Mouse (Mus musculus) midbrain, postnatal 0 days (tissue): ENCODE data around the gene Ino80d. TPM values are rescaled to one million over a fixed set of nuclear protein-coding genes. Genes with fewer than 3 reads are reported as not detected.

ENCODE experiments used
- ATAC-seq: fragments of 200-750 bp; cut with Nextera tagmentation; 2 replicates; pipeline ENCODE4 v1.8.0; 2017; ENCODE audit warnings: moderate number of reproducible peaks, mild to moderate bottlenecking, moderate TSS enrichment, moderate library complexity; ENCODE audit not compliant: low FRiP score
- DNase-seq: peaks from one replicate; pipeline ENCODE4 v3.0.0-alpha.2; 2015; ENCODE audit warnings: low spot score
- H3K27ac ChIP-seq: fragments of 300-500 bp; sonication (generic); 2 replicates; pipeline ENCODE4 v1.5.1; 2014; ENCODE audit warnings: low read depth, mild to moderate bottlenecking, low read length, mixed read lengths
- H3K27me3 ChIP-seq: fragments of 300-500 bp; sonication (generic); 2 replicates; pipeline ENCODE4 v1.6.1; 2014; ENCODE audit warnings: low read length, control low read depth, mixed read lengths; ENCODE audit not compliant: insufficient read depth
- H3K36me3 ChIP-seq: fragments of 300-500 bp; sonication (generic); 2 replicates; pipeline ENCODE4 v1.6.1; 2014; ENCODE audit warnings: low read length, control low read depth, mixed read lengths; ENCODE audit not compliant: insufficient read depth
- H3K4me1 ChIP-seq: fragments of 300-500 bp; sonication (generic); 2 replicates; pipeline ENCODE4 v1.6.1; 2014; ENCODE audit warnings: mild to moderate bottlenecking, control low read depth, antibody characterized with exemption, low read length, mixed read lengths; ENCODE audit not compliant: insufficient read depth
- H3K4me2 ChIP-seq: fragments of 300-500 bp; sonication (generic); 2 replicates; pipeline ENCODE4 v1.6.1; 2014; ENCODE audit warnings: low read depth, mild to moderate bottlenecking, low read length, mixed read lengths; ENCODE audit not compliant: poor library complexity, severe bottlenecking
- H3K4me3 ChIP-seq: fragments of 300-500 bp; sonication (generic); 2 replicates; pipeline ENCODE4 v1.5.1; 2014; ENCODE audit warnings: low read depth, mild to moderate bottlenecking, low read length, moderate library complexity
- H3K9ac ChIP-seq: fragments of 300-500 bp; sonication (generic); replicated peaks from 2 replicates; pipeline ENCODE4 v1.6.1; 2014; ENCODE audit warnings: mild to moderate bottlenecking, low read length, moderate library complexity, mixed read lengths; ENCODE audit not compliant: poor library complexity, severe bottlenecking
- H3K9me3 ChIP-seq: fragments of 300-500 bp; sonication (generic); 2 replicates; pipeline ENCODE4 v1.6.1; 2016; ENCODE audit warnings: low read length, control low read depth
- CTCF ChIP-seq: IDR thresholded peaks from 2 replicates; pipeline ENCODE4 v1.5.1; 2016; ENCODE audit warnings: antibody characterized with exemption, mild to moderate bottlenecking
- WGBS: fragments of 180-500 bp; shearing (Covaris S2); extraction: QIAGEN DNeasy Blood & Tissue Kit; methylation state at CpG from one replicate; pipeline ENCODE4 v1.1.7; 2014; 5-methylcytosine and 5-hydroxymethylcytosine counted together
- polyA plus RNA-seq: library from polyadenylated mRNA; unstranded; fragments of >200 nt; fragmentation: Nextera tagmentation; extraction: Ambion mirVana; gene quantifications from 2 replicates; pipeline ENCODE4 v1.2.1, GENCODE M21; 2015
- total RNA-seq: library from RNA; depleted of rRNA; stranded (reverse); fragments of >200 nt; gene quantifications from 2 replicates; pipeline ENCODE4 v1.2.3, GENCODE M21; 2014

The Ino80d gene
- total and polyA plus RNA-seq, 2 experiments from 2014 or later: 7.3 to 11.0 TPM

DNA sequence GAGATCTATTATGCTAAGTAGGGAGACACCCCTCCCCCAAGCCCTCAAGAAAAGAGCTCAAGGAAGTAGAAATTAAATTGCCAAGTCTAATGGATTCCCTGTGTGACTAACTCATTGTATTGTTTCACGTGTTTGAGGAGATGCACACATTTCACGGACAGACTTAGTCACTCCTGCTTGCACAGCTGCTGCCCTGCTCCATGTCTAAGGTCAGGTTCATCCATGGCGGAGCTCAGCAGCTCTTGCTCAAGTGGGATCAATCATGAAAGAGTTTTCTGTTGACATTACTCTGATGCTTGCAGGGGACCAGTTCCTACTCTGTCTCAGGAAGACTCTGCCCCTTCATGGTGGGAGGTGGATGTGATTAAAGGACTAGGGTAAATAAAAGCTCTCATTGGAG is 137.7 kb downstream of the Ino80d start:
- no peak for TF ChIP-seq CTCF
- no peak overlapping the region for H3K4me2 ChIP-seq
- H3K9ac ChIP-seq: no peak overlapping the region
- H3K9me3 ChIP-seq: no peaks in the 10 kb centered on the region
- H3K4me1 ChIP-seq: no peaks in the 10 kb centered on the region
- ATAC-seq (no peak), DNase-seq (no peak)
- no peak overlapping the region for H3K4me3 ChIP-seq
- 40% methylated on average over 3 of the region's 3 CpGs for WGBS
- H3K27me3 ChIP-seq: no peaks in the 10 kb centered on the region
- H3K36me3 ChIP-seq: no peaks in the 10 kb centered on the region
- no peak overlapping the region for H3K27ac ChIP-seq

DNA sequence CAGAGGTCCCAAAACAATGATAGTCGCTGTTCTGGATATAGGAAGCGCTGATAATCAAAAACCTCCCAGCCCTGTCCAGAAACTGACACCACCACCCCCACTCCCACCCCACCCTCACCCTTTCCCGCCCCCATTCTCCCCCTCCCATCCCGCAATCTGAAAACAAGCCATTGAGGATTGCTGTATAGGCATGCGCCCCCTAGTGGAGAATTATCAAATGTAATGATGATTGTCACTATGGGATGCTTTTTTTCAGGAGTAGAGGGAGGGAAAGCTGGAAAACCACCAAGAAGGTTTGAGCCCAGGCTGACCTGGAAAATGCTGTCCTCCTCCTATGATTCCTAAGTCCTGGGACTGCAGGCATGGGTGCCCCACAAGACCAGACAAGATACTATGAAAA is 147.6 kb downstream of the Ino80d start:
- H3K4me3 ChIP-seq: no peak overlapping the region

DNA sequence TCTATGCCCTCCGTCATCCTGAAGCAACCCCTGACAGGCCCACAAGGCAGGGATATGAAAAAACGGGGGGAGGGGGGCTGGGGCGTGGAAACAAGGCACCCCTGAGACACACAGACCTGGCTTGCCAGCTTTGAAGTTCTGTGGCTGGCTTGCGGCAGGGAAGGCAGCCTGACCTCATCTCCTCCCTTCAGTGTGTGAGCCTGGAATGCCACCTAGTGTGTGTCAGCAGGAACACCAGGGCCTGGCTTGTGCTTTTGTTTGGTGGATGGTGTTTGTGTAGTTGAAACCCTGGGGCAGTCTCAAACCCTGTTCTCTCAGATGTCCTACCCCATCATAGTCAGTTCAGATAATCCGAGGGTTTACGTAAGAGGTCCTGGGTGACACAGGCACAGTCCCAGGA is 150.2 kb downstream of the Ino80d start:
- no peak overlapping the region for H3K4me2 ChIP-seq
- peak; percentile 98 for TF ChIP-seq CTCF
- no peaks in the 10 kb centered on the region for H3K4me1 ChIP-seq
- H3K27me3 ChIP-seq: 0 out of 2 replicates have a peak, but pooled peaks cover 3% of the 10 kb centered on the region
- DNase-seq (peak; percentile 91), ATAC-seq (peak; percentile 90)
- no peak overlapping the region for H3K4me3 ChIP-seq
- no peak overlapping the region for H3K9ac ChIP-seq
- no peak overlapping the region for H3K27ac ChIP-seq
- whole genome bisulfite sequencing: 15% methylated on average over 6 of the region's 6 CpGs
- no peaks in the 10 kb centered on the region for H3K9me3 ChIP-seq
- no peaks in the 10 kb centered on the region for H3K36me3 ChIP-seq

More for the DNA sequence above, 147.6 kb downstream of the Ino80d start:
- H3K9me3 ChIP-seq: no peaks in the 10 kb centered on the region
- peak; percentile 75 for TF ChIP-seq CTCF
- H3K4me1 ChIP-seq: no peaks in the 10 kb centered on the region
- ATAC-seq (no peak), DNase-seq (peak; percentile 74)
- WGBS: 14% methylated on average over 5 of the region's 5 CpGs
- no peak overlapping the region for H3K27ac ChIP-seq
- H3K9ac ChIP-seq: no peak overlapping the region
- H3K4me2 ChIP-seq: no peak overlapping the region
- H3K27me3 ChIP-seq: 0 out of 2 replicates have a peak, but pooled peaks cover 3% of the 10 kb centered on the region
- no peaks in the 10 kb centered on the region for H3K36me3 ChIP-seq

DNA sequence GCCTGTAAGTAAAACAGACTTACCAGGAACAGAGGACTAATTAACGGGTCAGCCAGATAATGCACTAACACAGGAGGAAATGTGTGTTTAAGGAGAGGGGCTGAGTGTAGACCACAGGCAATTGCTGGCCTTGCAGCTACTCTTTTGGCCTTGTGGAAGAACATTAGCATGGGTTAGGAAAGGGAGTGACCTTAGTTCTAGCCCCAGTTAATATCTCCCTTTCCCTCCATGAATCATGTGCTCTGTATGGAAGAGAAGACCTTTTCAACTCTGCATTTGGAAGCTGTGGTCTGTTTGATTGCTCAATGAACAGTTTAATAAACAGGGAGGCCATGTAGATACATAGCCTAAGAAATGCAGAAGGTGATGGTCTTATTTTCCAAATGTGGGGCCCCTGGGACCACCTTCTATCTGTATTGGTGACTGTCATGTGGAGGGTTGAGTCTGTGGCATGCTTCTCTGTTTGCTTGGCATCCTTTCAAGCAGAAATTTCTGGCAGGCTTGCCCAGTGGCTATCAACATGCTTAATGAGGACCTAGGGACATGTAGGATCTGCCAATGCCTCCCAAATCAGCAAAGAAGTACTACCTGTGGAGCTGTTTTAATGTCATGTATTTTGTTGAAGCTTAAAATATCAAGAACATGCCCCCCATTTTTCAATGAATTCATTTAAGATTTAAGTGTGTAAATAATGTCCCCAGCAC is 157.4 kb downstream of the Ino80d start:
- H3K36me3 ChIP-seq: no peaks in the 10 kb centered on the region
- H3K4me1 ChIP-seq: no peaks in the 10 kb centered on the region
- H3K9ac ChIP-seq: no peak overlapping the region
- DNase-seq (no peak), ATAC-seq (no peak)
- WGBS: 77% methylated on average over 1 of the region's 1 CpGs
- H3K27me3 ChIP-seq: no peaks in the 10 kb centered on the region
- H3K9me3 ChIP-seq: no peaks in the 10 kb centered on the region
- H3K4me2 ChIP-seq: no peak overlapping the region
- no peak overlapping the region for H3K4me3 ChIP-seq
- TF ChIP-seq CTCF: no peak
- H3K27ac ChIP-seq: no peak overlapping the region

DNA sequence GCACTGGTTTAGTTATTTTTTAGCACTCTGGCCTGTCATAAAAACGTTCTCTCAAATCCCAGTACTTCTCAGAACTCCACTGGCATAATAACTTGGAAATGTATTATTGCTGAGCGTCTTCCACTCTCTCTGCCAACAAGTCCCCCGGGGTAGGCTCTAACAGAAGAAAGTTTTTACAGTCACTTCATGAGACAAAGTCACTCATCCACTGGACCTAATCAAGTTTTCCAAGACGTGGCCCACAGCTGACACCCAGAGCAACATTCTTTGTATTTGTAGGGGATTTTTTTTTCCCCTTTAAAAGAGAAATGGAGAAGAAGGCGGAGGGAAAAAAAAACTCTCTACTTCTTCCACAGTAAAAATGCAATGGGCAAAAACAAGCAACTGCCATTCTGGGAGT is 157.9 kb downstream of the Ino80d start:
- H3K4me1 ChIP-seq: no peaks in the 10 kb centered on the region
- no peak overlapping the region for H3K4me2 ChIP-seq

DNA sequence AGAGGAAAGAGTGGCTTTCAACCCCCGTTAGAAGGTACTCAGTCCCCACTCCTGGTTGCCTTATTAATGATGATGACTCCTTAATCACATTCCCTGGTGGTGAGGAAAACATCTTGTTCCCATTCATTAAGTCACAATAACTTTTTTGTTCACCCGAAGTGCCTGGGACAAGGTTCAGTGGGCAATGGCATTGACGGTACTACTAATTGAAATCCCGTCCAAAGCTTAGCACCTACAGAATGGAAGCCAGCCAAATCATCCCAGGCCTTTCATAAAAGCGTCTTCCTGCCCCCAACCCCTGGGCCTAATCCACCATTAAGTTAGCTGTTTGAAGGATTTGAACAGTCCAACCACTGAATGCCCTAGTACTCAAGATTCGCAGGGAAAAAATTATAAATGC is 159.1 kb downstream of the Ino80d start:
- ATAC-seq: no peak
- no peak for TF ChIP-seq CTCF
- DNase-seq: no peak
- no peak overlapping the region for H3K27ac ChIP-seq
- H3K9me3 ChIP-seq: no peaks in the 10 kb centered on the region
- no peak overlapping the region for H3K4me3 ChIP-seq
- H3K4me1 ChIP-seq: peaks cover 4% of the 10 kb centered on the region; the same call in 1 of the 2 replicates
- no peaks in the 10 kb centered on the region for H3K36me3 ChIP-seq
- no peaks in the 10 kb centered on the region for H3K27me3 ChIP-seq
- no peak overlapping the region for H3K9ac ChIP-seq
- WGBS: 20% methylated on average over 6 of the region's 6 CpGs
- H3K4me2 ChIP-seq: no peak overlapping the region

More for the DNA sequence above, 157.9 kb downstream of the Ino80d start:
- WGBS: 74% methylated on average over 5 of the region's 5 CpGs
- H3K9ac ChIP-seq: no peak overlapping the region
- H3K27ac ChIP-seq: no peak overlapping the region
- TF ChIP-seq CTCF: no peak
- H3K27me3 ChIP-seq: no peaks in the 10 kb centered on the region
- no peaks in the 10 kb centered on the region for H3K9me3 ChIP-seq
- no peaks in the 10 kb centered on the region for H3K36me3 ChIP-seq
- no peak overlapping the region for H3K4me3 ChIP-seq
- DNase-seq (no peak), ATAC-seq (no peak)
